Mouse (Mus musculus) liver, postnatal 0 days (tissue): ENCODE results near the gene Myrip.

Source experiments
- CTCF ChIP-seq: sonication (generic); IDR thresholded peaks from 2 replicates; pipeline ENCODE4 v1.5.1; 2016; ENCODE audit warnings: antibody characterized with exemption, low read depth
- EP300 ChIP-seq: IDR thresholded peaks from 2 replicates; pipeline ENCODE4 v1.6.1; 2016; ENCODE audit warnings: antibody characterized with exemption, low read depth, mild to moderate bottlenecking

GRCm38 (mm10) chr9:120349145-120349544 is 47.8 kb downstream of the Myrip start:
- no peak for TF ChIP-seq CTCF
- TF ChIP-seq EP300 = no peak
